Mouse (Mus musculus) Muller cell, postnatal 12 days (primary cell): ENCODE results near the gene Odam.

Experiments used
- DNase-seq: peaks from one replicate; pipeline ENCODE4 v3.0.0-alpha.2; 2015; ENCODE audit errors: inconsistent ontology term

Odam gene

GRCm38 (mm10) chr5:87884729-87885128, at the start of gene Odam:
Gene Odam (plus strand): TSS chr5:87885029.
- no peak for DNase-seq

GRCm38 (mm10) chr5:87855136-87855716, 29.6 kb upstream of the Odam start:
- DNase-seq = no peak

GRCm38 (mm10) chr5:87870084-87870483, 14.7 kb upstream of the Odam start:
- DNase-seq = peak; percentile 93

- no peak for DNase-seq
Observed at GRCm38 (mm10) chr5:87871423-87871822, 13.4 kb upstream of the Odam start.

GRCm38 (mm10) chr5:87925372-87925771, 40.5 kb downstream of the Odam start, which contains the start of gene Csn3:
Gene Csn3 (plus strand): TSS chr5:87925579.
- DNase-seq = peak; percentile 22

- no peak for DNase-seq
Observed at GRCm38 (mm10) chr5:87931603-87932002, 46.8 kb downstream of the Odam start.

GRCm38 (mm10) chr5:87940752-87941151, 55.9 kb downstream of the Odam start:
- peak; percentile 20 for DNase-seq

GRCm38 (mm10) chr5:87942515-87942914, 57.7 kb downstream of the Odam start:
- DNase-seq = no peak
